Mouse (Mus musculus): ENCODE results near the gene Aff1.
A peak's percentile ranks its signal among the peaks of the same experiment; 100 is the strongest.

Aff1 gene

GRCm38 (mm10) chr5:103803927-103804590 is 111.9 kb downstream of the Aff1 start:
- no peak for DNase-seq (ENCODE audit: low read depth, low spot score)

- DNase-seq (ENCODE audit: low read depth, low spot score), result no peak
Observed at GRCm38 (mm10) chr5:103806851-103807578, 114.8 kb downstream of the Aff1 start.

GRCm38 (mm10) chr5:103807637-103808312 is 115.6 kb downstream of the Aff1 start:
- DNase-seq (ENCODE audit: low read depth, low spot score), result no peak

DNA sequence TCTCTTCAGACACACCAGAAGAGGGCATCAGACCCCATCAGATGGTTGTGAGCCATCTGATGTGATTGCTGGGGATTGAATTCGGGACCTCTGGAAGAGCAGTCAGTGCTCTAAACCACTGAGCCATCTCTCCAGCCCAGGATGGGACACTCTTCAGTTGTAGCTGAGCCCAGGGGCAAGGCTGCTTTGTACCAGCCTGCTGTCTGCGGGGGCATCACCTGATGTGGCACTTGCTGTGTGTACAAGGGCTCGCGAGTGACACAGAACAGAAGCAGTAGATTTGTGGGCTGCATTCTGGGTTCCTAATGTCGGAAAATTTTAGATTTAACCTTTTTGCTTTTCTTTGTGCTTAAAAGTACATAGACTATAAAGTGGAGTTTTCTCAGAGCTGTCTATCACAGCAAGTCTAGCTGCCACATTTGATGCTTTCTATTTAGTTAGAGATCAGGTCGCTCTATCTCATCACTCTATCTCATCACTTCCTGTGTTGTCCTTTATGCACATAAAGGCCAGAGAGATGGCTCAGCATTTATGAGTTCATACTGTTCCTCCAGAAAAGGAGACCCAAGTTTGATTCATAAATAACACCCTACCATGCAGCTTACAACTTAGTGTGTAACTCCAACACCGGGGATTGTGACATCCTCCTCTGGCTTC is 117.6 kb downstream of the Aff1 start:
- no peak for DNase-seq (ENCODE audit: low read depth, low spot score)

GRCm38 (mm10) chr5:103813291-103813690 is 121.1 kb downstream of the Aff1 start:
- DNase-seq (ENCODE audit: low read depth, low spot score), result no peak

- DNase-seq (ENCODE audit: low read depth, low spot score), result no peak
Observed at GRCm38 (mm10) chr5:103813997-103814542, 121.9 kb downstream of the Aff1 start.

GRCm38 (mm10) chr5:103814551-103815248 is 122.5 kb downstream of the Aff1 start:
- no peak for DNase-seq (ENCODE audit: low read depth, low spot score)

DNA sequence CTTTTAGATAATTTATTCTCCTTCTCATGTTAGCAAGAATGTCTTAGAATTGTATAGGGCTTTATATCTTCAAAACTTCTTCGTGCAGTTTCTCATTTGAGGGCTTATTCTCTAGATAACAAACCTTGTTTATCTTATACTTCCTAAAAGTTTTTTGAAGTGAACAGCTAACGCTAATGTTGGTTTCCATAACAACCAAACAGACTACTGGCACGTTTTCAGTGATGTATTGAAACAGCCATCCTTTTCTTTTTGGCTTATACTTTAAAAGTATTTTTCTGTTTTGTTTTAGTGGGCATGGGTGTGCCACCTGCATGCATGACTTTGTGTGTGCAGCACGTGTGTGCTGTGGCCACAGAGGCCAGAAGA is 123.1 kb downstream of the Aff1 start:
- no peak for DNase-seq (ENCODE audit: low read depth, low spot score)

DNA sequence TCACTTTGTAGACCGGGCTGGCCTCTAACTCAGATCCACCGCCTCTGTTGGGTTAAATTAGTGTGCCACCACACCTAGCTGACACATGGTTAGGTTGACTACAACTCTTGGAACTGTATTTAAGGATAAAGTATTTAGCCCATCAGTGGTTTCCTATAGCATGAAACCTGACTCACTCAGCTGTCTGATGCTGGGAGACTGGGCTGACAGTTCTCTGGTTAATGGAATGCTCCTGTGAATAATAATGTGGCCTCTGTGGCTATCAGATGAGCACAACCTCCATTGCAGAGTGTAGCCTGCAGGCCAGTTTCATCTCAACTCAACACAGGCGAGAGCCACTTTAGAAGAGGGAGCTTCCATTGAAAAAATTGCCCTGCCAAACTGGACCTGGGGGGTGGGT is 124.5 kb downstream of the Aff1 start:
- DNase-seq (ENCODE audit: low read depth, low spot score), result no peak

DNA sequence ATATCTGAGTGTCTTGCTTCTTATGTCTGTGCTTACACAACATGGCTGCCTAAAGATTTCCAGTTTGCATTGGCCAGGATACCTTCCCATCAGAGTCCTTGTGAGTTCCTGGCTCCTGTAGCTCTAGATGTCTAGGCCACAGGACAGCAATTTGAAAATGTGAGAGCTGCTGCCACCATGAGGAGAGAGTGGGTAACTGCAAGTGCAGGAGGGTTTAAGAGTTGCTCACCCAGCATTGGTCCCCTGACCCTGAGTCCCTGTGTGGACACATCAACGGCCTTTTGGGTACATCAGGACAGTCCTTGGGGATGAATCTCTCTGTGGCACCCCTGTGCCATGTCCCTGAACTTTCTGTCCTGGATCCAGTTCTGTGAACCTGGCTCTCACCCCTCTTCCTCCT is 125.6 kb downstream of the Aff1 start:
- peak; percentile 78 for DNase-seq (ENCODE audit: low read depth, low spot score)

GRCm38 (mm10) chr5:103818602-103819001 is 126.4 kb downstream of the Aff1 start:
- no peak for DNase-seq (ENCODE audit: low read depth, low spot score)

- DNase-seq (ENCODE audit: low read depth, low spot score), result no peak
Observed at GRCm38 (mm10) chr5:103819674-103820073, 127.5 kb downstream of the Aff1 start.

DNA sequence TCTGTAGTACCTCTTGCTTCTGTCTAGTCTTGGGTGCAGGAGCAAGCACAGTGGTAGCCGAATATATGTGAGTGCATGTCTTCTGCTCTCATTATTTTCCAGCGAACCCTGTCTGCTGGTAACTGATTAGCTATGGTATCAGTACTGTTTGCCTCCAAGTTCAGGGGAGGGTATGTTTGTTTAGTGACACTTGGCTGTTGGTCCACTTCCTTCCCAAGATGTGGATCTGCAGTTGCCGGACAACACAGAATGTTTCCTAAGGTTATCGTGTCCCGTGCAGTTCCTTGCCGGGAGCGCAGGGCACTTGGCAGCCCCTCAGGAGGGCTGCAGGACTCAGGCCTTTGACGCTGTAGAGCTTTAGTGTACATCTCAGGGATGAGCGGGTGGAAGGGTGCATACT is 128.9 kb downstream of the Aff1 start:
- no peak for DNase-seq (ENCODE audit: low read depth, low spot score)

DNA sequence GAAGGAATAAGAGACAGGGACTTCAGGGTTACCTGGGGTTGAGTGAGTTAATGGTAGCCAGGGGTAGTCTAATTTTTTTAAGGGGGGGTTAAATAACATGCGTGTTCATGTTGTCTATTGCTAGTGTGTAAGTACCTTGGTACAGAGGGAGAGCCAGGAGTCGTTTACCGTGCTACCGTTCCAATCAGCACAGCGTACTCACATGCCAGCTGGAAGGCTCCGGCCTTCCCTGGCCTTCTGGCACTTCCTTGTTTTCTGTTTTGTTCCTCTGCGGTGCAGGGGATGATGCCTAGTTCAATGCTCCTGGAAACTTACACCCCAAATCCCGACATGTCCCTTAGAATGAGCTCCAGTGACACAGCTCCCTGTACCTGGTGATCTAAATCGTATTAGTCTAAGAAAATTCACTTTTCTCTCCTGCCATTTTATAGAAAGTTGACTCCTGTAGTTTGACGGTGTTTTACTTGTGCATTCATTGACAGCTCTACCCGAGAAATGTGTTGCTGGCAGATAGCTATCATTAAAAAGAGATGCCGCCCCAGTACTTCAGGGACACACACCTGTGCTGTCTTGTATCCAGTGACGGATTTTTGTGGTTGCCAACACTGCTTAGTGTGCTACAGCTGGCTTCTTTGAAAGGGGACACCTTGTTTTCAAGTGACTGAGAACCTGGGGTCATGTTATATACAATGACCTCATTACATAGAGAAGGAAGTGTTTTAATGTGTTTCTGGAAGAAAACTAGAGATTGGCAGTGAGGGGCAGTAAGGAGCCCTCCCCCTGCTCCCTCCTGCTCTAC is 129.5 kb downstream of the Aff1 start:
- no peak for DNase-seq (ENCODE audit: low read depth, low spot score)

DNA sequence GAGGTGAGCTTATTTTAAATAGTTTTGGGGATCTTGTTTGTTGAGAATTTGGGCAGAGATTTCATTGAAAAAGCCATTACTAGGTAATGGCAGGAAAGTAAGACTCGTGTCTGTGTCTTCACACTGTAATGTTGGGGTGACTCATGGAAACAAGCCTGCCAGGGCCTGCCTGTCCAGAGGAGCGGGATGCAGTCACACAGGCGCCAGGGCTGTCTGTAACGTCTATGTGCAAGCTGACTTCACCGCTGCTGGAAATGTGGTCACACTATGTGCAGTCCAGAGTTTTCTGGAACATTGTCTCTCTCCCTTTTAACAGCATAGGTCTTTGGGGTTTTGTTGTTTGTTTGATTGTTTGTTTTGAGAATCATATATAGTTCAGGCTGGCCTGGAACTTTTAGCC is 130.8 kb downstream of the Aff1 start:
- no peak for DNase-seq (ENCODE audit: low read depth, low spot score)

DNA sequence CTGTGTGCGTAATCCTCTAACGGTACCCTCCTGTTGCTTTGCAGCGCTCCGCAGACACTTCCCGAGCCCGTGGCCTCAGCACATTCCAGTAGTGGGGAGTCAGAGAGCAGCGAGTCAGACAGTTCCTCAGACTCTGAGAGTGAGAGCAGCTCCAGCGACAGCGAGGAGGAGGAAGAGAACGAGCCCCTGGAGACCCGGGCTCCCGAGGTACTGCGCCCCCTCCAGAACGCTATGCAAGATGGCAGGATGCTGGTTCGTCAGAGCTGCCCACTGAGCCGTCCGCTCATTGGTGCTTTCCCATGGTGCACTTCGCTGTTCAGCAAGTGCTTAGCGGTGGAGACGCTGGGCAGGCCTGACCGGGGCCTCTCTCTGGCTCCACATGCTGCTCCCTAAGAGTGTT is 136.1 kb downstream of the Aff1 start:
- DNase-seq (ENCODE audit: low read depth, low spot score), result no peak

DNA sequence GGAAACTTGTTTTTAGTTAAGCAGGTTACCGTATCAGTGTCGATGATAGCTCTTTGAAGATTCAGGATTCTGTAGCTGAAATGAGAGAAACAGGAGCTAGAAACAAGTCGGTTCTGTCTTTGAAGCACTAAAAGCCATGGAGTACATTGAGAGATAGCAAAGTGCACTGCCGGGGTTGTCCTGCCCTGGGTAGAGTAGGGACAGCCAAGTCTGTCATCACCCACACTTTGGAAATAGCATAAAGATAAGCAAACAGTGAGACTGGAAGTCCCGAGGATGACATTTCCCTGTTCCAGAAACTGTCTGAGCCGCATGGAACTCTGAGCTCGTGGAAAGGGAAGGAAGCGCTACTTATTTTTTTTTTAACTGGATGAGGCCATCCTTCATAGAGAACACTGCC is 136.6 kb downstream of the Aff1 start:
- DNase-seq (ENCODE audit: low read depth, low spot score), result no peak

DNA sequence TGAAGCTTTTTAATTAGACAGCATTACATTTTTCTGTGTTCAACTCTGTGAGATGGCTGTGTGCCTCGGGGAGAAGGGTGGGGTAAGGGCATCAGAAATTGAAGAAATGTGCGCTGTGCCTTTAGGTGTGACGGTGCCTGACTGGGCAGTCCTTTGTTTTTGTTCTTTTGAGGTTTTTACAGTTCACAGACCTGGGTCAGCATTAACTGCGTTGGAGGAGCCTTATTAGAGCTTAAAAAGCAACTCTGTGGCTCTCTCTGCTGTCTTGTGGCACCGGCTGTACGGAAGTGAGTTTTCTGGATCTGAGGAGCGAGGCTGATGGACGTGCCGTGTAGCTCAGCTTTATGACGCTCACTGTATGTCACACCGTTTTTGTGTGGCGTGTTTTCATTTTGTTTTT is 137.0 kb downstream of the Aff1 start:
- no peak for DNase-seq (ENCODE audit: low read depth, low spot score)

GRCm38 (mm10) chr5:103830886-103831285 is 138.7 kb downstream of the Aff1 start:
- no peak for DNase-seq (ENCODE audit: low read depth, low spot score)

GRCm38 (mm10) chr5:103835471-103836147 is 143.4 kb downstream of the Aff1 start:
- DNase-seq (ENCODE audit: low read depth, low spot score), result no peak
